29 mouse cellular contexts compared by ENCODE assay signal in genomic region chr14:46755851-46756250, GRCm38 (mm10). TPM values are rescaled to one million over a fixed set of nuclear protein-coding genes. Genes with fewer than 3 reads are reported as not detected.
"Had no signal": no experiment of that assay in that cellular context is flagged by ENCODE, and none has a peak within 500 bp of the region (broad histone marks: within the 10 kb centered on the region; RNA-seq: fewer than 3 reads in every experiment).

No protein-coding gene starts in this region.

- H3K27me3 ChIP-seq: limb, embryonic 12.5 days; limb, embryonic 13.5 days; limb, embryonic 15.5 days; liver, embryonic 12.5 days; liver, embryonic 13.5 days; liver, embryonic 15.5 days; lung, embryonic 15.5 days; midbrain, embryonic 12.5 days; midbrain, embryonic 13.5 days; midbrain, embryonic 15.5 days; neural tube, embryonic 12.5 days had no signal

- H3K36me3 ChIP-seq: limb, embryonic 10.5 days; limb, embryonic 12.5 days; limb, embryonic 13.5 days; limb, embryonic 15.5 days; liver, embryonic 12.5 days; liver, embryonic 13.5 days; liver, embryonic 15.5 days; lung, embryonic 15.5 days; midbrain, embryonic 10.5 days; midbrain, embryonic 12.5 days; midbrain, embryonic 13.5 days; midbrain, embryonic 15.5 days; neural tube, embryonic 12.5 days had no signal

- H3K27ac ChIP-seq: limb, embryonic 10.5 days; limb, embryonic 12.5 days; limb, embryonic 13.5 days; limb, embryonic 15.5 days; liver, embryonic 12.5 days; liver, embryonic 13.5 days; liver, embryonic 14.5 days; liver, embryonic 15.5 days; lung, embryonic 15.5 days; macrophage; midbrain, embryonic 10.5 days; midbrain, embryonic 12.5 days; midbrain, embryonic 13.5 days; midbrain, embryonic 15.5 days; neural tube, embryonic 12.5 days had no signal

- H3K4me3 ChIP-seq: limb, embryonic 10.5 days; limb, embryonic 12.5 days; limb, embryonic 13.5 days; limb, embryonic 15.5 days; liver, embryonic 12.5 days; liver, embryonic 13.5 days; liver, embryonic 15.5 days; lung, embryonic 15.5 days; megakaryocyte, embryonic 14.5 days; midbrain, embryonic 10.5 days; midbrain, embryonic 12.5 days; midbrain, embryonic 13.5 days; midbrain, embryonic 15.5 days; myocyte; neural tube, embryonic 12.5 days had no signal

- H3K9me3 ChIP-seq: limb, embryonic 10.5 days; limb, embryonic 15.5 days; liver, embryonic 12.5 days; liver, embryonic 13.5 days; liver, embryonic 15.5 days; lung, embryonic 15.5 days; midbrain, embryonic 10.5 days; midbrain, embryonic 12.5 days; midbrain, embryonic 13.5 days; midbrain, embryonic 15.5 days; neural tube, embryonic 12.5 days had no signal

- DNase-seq: left cerebral cortex, postnatal 4 days; liver; liver, embryonic 13.5 days; liver, postnatal 0 days; lung, adult 18-20 months; lung, adult 2 months; lung, embryonic 14.5 days; lung, postnatal 10 days; lung, postnatal 14 days; lung, postnatal 36 days; lung, postnatal 4 days; midbrain, embryonic 14.5 days had no signal

RNA-seq across cellular contexts. Expression of gene Cdkn3, which starts 4.5 kb away (rescaled TPM):
- total RNA-seq: liver, adult 2 months had no signal
